In genomic region chr9:45932571-45933415, GRCm38 (mm10) we compare ENCODE assay signal across 7 mouse cellular contexts. TPM values are rescaled to one million over a fixed set of nuclear protein-coding genes. Genes with fewer than 3 reads are reported as not detected.
DNase-seq lines count a peak whose midpoint lies in the region; ATAC-seq and TF ChIP-seq lines count a peak whose summit lies in the region.

No protein-coding gene starts in this region.

- no peak overlapping the region for H3K4me3 ChIP-seq in cortical plate, adult 2 months (ENCODE audit: insufficient read depth, low read length)
- no peak overlapping the region for H3K4me3 ChIP-seq in kidney, adult 2 months (ENCODE audit: insufficient read depth, low read depth, low read length)
- H3K4me3 ChIP-seq in lung, embryonic 16.5 days (ENCODE audit: low read length) = no peak overlapping the region

- H3K27me3 ChIP-seq in kidney, adult 2 months (replicated peaks; ENCODE audit: control insufficient read depth, insufficient read depth, low read length) = no peaks in the 10 kb centered on the region
- H3K27me3 ChIP-seq in lung, embryonic 16.5 days (ENCODE audit: control insufficient read depth, insufficient read depth, low read depth, low read length) = no peaks in the 10 kb centered on the region

- TF ChIP-seq CTCF in cortical plate, adult 2 months (IDR thresholded peaks at IDR 0.05; ENCODE audit: extremely low read depth, insufficient read depth, low read length) = no peak
- no peak for TF ChIP-seq CTCF in kidney, adult 2 months (conservative IDR thresholded peaks at IDR 0.05; ENCODE audit: insufficient read depth, insufficient read length, low read depth, low read length)

- peak; percentile 45 for DNase-seq in layer of hippocampus, adult 11-12 months (ENCODE audit: low spot score)
- DNase-seq in layer of hippocampus, adult 9-10 months (ENCODE audit: low spot score) = no peak
- DNase-seq in kidney, adult 2 months = peak; percentile 65
- DNase-seq in adrenal gland, postnatal 10 days = no peak
- DNase-seq in MN1 (ENCODE audit: low spot score) = no peak

- 0 out of 2 replicates have a peak, but pooled peaks have one; percentile 9 for TF ChIP-seq POLR2A in cortical plate, adult 2 months (IDR thresholded peaks at IDR 0.05; ENCODE audit: extremely low read depth, insufficient read depth, low read length)
- TF ChIP-seq POLR2A in kidney, adult 2 months (IDR thresholded peaks at IDR 0.05; ENCODE audit: low read depth, low read length) = no peak

- H3K9ac ChIP-seq in lung, embryonic 16.5 days (ENCODE audit: low read length) = peak overlapping the region; percentile 31; the same call in 1 of the 2 replicates

- peaks cover 3% of the 10 kb centered on the region for H3K4me1 ChIP-seq in cortical plate, adult 2 months (ENCODE audit: control insufficient read depth, insufficient read depth, low read length)
- H3K4me1 ChIP-seq in kidney, adult 2 months (ENCODE audit: control insufficient read depth, insufficient read depth, low read length) = peaks cover 5% of the 10 kb centered on the region; the same call in 1 of the 2 replicates
- H3K4me1 ChIP-seq in lung, embryonic 16.5 days (replicated peaks; ENCODE audit: control insufficient read depth, insufficient read depth, low read length) = peaks cover 31% of the 10 kb centered on the region

- no peak overlapping the region for H3K27ac ChIP-seq in cortical plate, adult 2 months (ENCODE audit: insufficient read depth, low read length)
- H3K27ac ChIP-seq in kidney, adult 2 months (ENCODE audit: insufficient read depth, low read depth, low read length) = peak overlapping the region; percentile 5; the same call in 1 of the 2 replicates
- peak overlapping the region; percentile 60 for H3K27ac ChIP-seq in lung, embryonic 16.5 days (ENCODE audit: low read length)

- WGBS in kidney, adult 2 months = 41% methylated on average over 11 of the region's 11 CpGs
- WGBS in lung, embryonic 16.5 days = 55% methylated on average over 11 of the region's 11 CpGs

- no peaks in the 10 kb centered on the region for H3K36me3 ChIP-seq in kidney, adult 2 months (ENCODE audit: control insufficient read depth, insufficient read depth, low read length)
- peaks cover 7% of the 10 kb centered on the region; the same call in 1 of the 2 replicates for H3K36me3 ChIP-seq in lung, embryonic 16.5 days (ENCODE audit: control insufficient read depth, insufficient read depth, low read length)

- no peaks in the 10 kb centered on the region for H3K9me3 ChIP-seq in lung, embryonic 16.5 days (ENCODE audit: control insufficient read depth, low read length)

- no peak for ATAC-seq in lung, embryonic 16.5 days (ENCODE audit: low read depth)

- peak overlapping the region; percentile 25 for H3K4me2 ChIP-seq in lung, embryonic 16.5 days (ENCODE audit: low read depth, low read length)

RNA-seq across cellular contexts. Expression of gene Tagln, which starts 3.1 kb away (rescaled TPM):
- polyA plus RNA-seq in cortical plate, adult 2 months (2012; rRNA removed) = 16.0 and 18.3 TPM in 2 replicates
- 50.3 and 93.5 TPM in 2 replicates for polyA plus RNA-seq in kidney, adult 2 months (2012; rRNA removed)
- polyA plus RNA-seq in lung, embryonic 16.5 days (2015; fragmentation: Nextera tagmentation; extraction: Ambion mirVana) = 138 and 141 TPM in 2 replicates
- 10 to 100 TPM; 53.1 to 84.6 TPM for total RNA-seq in adrenal gland, postnatal 10 days (2021)

RNA-seq across cellular contexts. Expression of gene Sidt2, which starts 22.3 kb away (rescaled TPM):
- 103 and 117 TPM in 2 replicates for polyA plus RNA-seq in cortical plate, adult 2 months (2012; rRNA removed)
- polyA plus RNA-seq in kidney, adult 2 months (2012; rRNA removed) = 345 and 570 TPM in 2 replicates
- polyA plus RNA-seq in lung, embryonic 16.5 days (2015; fragmentation: Nextera tagmentation; extraction: Ambion mirVana) = 33.6 and 35.9 TPM in 2 replicates
- total RNA-seq in adrenal gland, postnatal 10 days (2021) = 100 to 1,000 TPM; 160 to 179 TPM

RNA-seq across cellular contexts. Expression of gene Rnf214, which starts 26.1 kb away (rescaled TPM):
- polyA plus RNA-seq in cortical plate, adult 2 months (2012; rRNA removed) = 44.3 and 45.6 TPM in 2 replicates
- 17.0 and 20.7 TPM in 2 replicates for polyA plus RNA-seq in kidney, adult 2 months (2012; rRNA removed)
- polyA plus RNA-seq in lung, embryonic 16.5 days (2015; fragmentation: Nextera tagmentation; extraction: Ambion mirVana) = 50.4 and 51.3 TPM in 2 replicates
- total RNA-seq in adrenal gland, postnatal 10 days (2021) = 10 to 100 TPM; 37.4 to 42.3 TPM

RNA-seq across cellular contexts. Expression of gene Pcsk7, which starts 26.5 kb away (rescaled TPM):
- polyA plus RNA-seq in cortical plate, adult 2 months (2012; rRNA removed) = 28.2 and 30.5 TPM in 2 replicates
- 32.0 and 53.8 TPM in 2 replicates for polyA plus RNA-seq in kidney, adult 2 months (2012; rRNA removed)
- 23.0 and 26.6 TPM in 2 replicates for polyA plus RNA-seq in lung, embryonic 16.5 days (2015; fragmentation: Nextera tagmentation; extraction: Ambion mirVana)
- total RNA-seq in adrenal gland, postnatal 10 days (2021) = 10 to 100 TPM; 23.4 to 29.6 TPM

Comparison
In these comparisons a context has a peak if more than half of its experiments do, and no peak if none do; other contexts are left out.
1. DNase-seq: peak in layer of hippocampus, adult 11-12 months (single experiment) and kidney, adult 2 months (single experiment); none in layer of hippocampus, adult 9-10 months (single experiment), adrenal gland, postnatal 10 days (single experiment) and MN1 (single experiment).